ENCODE assay signal across 8 mouse cellular contexts in the genomic region with DNA sequence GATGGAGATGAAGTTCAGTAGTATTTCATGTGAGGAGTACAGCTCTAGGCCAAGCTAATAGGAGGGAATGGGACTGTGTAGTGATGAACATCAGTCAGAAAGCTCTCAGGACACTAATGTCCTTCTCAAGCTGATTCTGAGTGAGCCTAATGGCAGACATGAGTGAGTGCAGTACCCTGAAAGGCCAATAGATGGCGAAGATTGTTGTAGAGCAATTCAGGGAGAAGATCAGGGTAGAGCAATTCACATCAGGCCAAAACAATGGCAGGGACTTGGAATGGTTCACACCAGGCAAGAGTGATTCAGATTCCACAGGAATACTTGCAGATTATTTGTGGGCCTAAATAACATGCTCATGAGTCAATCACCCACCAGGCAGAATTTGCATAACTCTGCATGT.
A peak's percentile ranks its signal among the peaks of the same experiment; 100 is the strongest.
DNase-seq lines count a peak whose midpoint lies in the region; ATAC-seq and TF ChIP-seq lines count a peak whose summit lies in the region.

No protein-coding gene starts in this region.

- WGBS in heart, embryonic 11.5 days (ENCODE audit: insufficient replicate concordance) = 50% methylated on average over 1 of the region's 1 CpGs
- 41% methylated on average over 1 of the region's 1 CpGs for WGBS in large intestine, adult 2 months

- H3K4me1 ChIP-seq in heart, embryonic 11.5 days (ENCODE audit: control insufficient read depth, insufficient read depth, low read length) = no peaks in the 10 kb centered on the region

- H3K27ac ChIP-seq in heart, embryonic 11.5 days (ENCODE audit: low read depth, low read length) = no peak overlapping the region

- DNase-seq in heart, adult 8-10 months (ENCODE audit: low spot score) = peak; percentile 3
- DNase-seq in 3134 (ENCODE audit: extremely low read depth, insufficient read length, low spot score) (peak; percentile 1), Patski (ENCODE audit: low read depth, low spot score) (peak; percentile 22)
- DNase-seq in large intestine, adult 2 months (ENCODE audit: low read depth, low spot score) = peak; percentile 4
- DNase-seq in spleen, postnatal 10 days (ENCODE audit: low spot score in 2 of 2) = peak; percentile 16 to 60
- DNase-seq in right cerebral cortex, postnatal 36 days (ENCODE audit: low spot score in 2 of 2) = no peak
- DNase-seq in adrenal gland, postnatal 25 days = no peak

- in situ Hi-C loops in Patski (cut with MboI; ENCODE audit: low pct_unique_long_range_greater_than_20kb) = no loop called here

- CTCF ChIA-PET in Patski (lab: Charles Lee) = no interaction called here

- H3K9me3 ChIP-seq in heart, embryonic 11.5 days (replicated peaks; ENCODE audit: control insufficient read depth, low read length) = no peaks in the 10 kb centered on the region

- ATAC-seq in heart, embryonic 11.5 days (replicated peaks; ENCODE audit: insufficient number of reproducible peaks, low FRiP score, low TSS enrichment) = no peak
- peak; percentile 60 for ATAC-seq in Patski

- H3K4me3 ChIP-seq in heart, embryonic 11.5 days (ENCODE audit: low read depth, low read length) = no peak overlapping the region

- peak; percentile 54 for TF ChIP-seq CTCF in Patski (IDR thresholded peaks at IDR 0.05)

- H3K9ac ChIP-seq in heart, embryonic 11.5 days (ENCODE audit: low read depth, low read length) = no peak overlapping the region

- no peaks in the 10 kb centered on the region for H3K27me3 ChIP-seq in heart, embryonic 11.5 days (ENCODE audit: control insufficient read depth, insufficient read depth, low read length)
- H3K27me3 ChIP-seq in Patski = peaks cover 12% of the 10 kb centered on the region

- H3K36me3 ChIP-seq in heart, embryonic 11.5 days (ENCODE audit: control insufficient read depth, insufficient read depth, low read length) = no peaks in the 10 kb centered on the region

- POLR2A ChIA-PET in Patski (lab: Charles Lee) = interaction anchor here (0.6 kb wide), 1 partner anchor 233 kb away, joined by 3 read pairs; no protein-coding TSS in a partner anchor

- no peak overlapping the region for H3K4me2 ChIP-seq in heart, embryonic 11.5 days

Comparison
In these comparisons a context has a peak if more than half of its experiments do, and no peak if none do; other contexts are left out.
1. DNase-seq: peak in heart, adult 8-10 months (single experiment), 3134 (single experiment), Patski (single experiment), large intestine, adult 2 months (single experiment) and spleen, postnatal 10 days (2 of 2); none in right cerebral cortex, postnatal 36 days (0 of 2) and adrenal gland, postnatal 25 days (single experiment).